Comparison of ENCODE assay signal across 23 mouse cellular contexts in the genomic region with DNA sequence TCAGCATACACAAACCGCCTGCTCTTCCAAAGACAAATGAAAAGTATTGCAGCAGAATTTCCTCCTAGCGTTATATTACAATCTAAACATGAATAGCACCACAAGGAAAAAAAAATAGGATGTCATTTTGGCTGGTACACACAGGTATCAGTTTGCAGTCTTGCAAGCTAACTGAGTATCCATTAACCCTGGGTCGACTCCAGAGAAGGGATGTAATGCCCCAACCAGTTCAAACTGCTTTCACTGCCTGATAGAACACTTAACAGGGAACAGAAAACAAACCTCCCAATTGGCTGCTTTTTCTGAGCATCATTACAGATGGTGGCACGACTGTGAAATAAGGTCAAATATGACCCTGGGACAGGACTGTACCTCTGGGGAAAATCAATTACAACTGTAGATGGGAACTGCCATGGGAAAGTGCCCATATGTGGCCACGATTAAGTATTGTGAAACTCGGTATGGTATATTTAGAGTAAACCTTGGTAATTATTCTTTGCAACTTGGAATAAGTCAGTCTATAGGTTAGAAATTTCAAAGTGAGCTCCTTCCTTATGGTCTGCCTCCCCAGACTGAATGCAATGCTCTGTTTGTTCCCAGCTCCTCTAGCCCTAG.
A peak's percentile ranks its signal among the peaks of the same experiment; 100 is the strongest.
DNase-seq lines count a peak whose midpoint lies in the region; TF ChIP-seq lines count a peak whose summit lies in the region.
"Had no signal": no experiment of that assay in that cellular context is flagged by ENCODE, and none has a peak within 500 bp of the region (broad histone marks: within the 10 kb centered on the region; RNA-seq: fewer than 3 reads in every experiment).

No protein-coding gene starts in this region.

- peak; percentile 60 for DNase-seq in gastrocnemius, adult 2 months
- no peak for DNase-seq in gastrocnemius, postnatal 14 days
- peak; percentile 34 for DNase-seq in kidney, adult 9 months
- no peak for DNase-seq in kidney, postnatal 10 days
- DNase-seq in gastrocnemius, postnatal 25 days, result peak; percentile 64
- no peak for DNase-seq in spleen, adult 18-20 months
- DNase-seq in yolk sac, embryonic 10.5 days (ENCODE audit: low spot score), result no peak
- DNase-seq: adrenal gland, adult 2 months; B cell, adult 2 months; cerebellum, adult 11 months; cerebellum, adult 9-11 months; heart, postnatal 36 days; left cerebral cortex, postnatal 4 days; midbrain, embryonic 14.5 days; right cerebral cortex, adult 18-20 months; right cerebral cortex, postnatal 4 days had no signal

- no peak for TF ChIP-seq CTCF in gastrocnemius, adult 2 months (IDR thresholded peaks at IDR 0.05)
- TF ChIP-seq CTCF in ES-Bruce4 (IDR thresholded peaks at IDR 0.05; ENCODE audit: low read depth, low read length), result no peak

- H3K4me3 ChIP-seq in gastrocnemius, adult 2 months, result peak overlapping the region; percentile 61
- H3K4me3 ChIP-seq in ES-Bruce4 (ENCODE audit: low read depth, low read length), result no peak overlapping the region
- H3K4me3 ChIP-seq: heart, embryonic 15.5 days; hindbrain, embryonic 13.5 days; limb, embryonic 15.5 days had no signal

- intact Hi-C loops in gastrocnemius, adult 2 months (cut with DNase I), result loop anchor here (10.0 kb wide), 1 partner anchor 280 kb away; no protein-coding TSS in a partner anchor
- intact Hi-C loops in gastrocnemius, postnatal 14 days (cut with DNase I; ENCODE audit: low total_unique reads), result no loop called here

- no peak for TF ChIP-seq EP300 in ES-Bruce4 (IDR thresholded peaks at IDR 0.05; ENCODE audit: insufficient read depth, low read depth, low read length)

- peak overlapping the region; percentile 96 for H3K27ac ChIP-seq in gastrocnemius, adult 2 months
- H3K27ac ChIP-seq in ES-Bruce4 (ENCODE audit: insufficient read depth, low read length), result 0 out of 2 replicates have a peak overlapping the region, but pooled peaks have one; percentile 32
- H3K27ac ChIP-seq: heart, embryonic 15.5 days; hindbrain, embryonic 13.5 days; limb, embryonic 15.5 days; liver, embryonic 14.5 days had no signal

- H3K4me1 ChIP-seq in ES-Bruce4 (ENCODE audit: control insufficient read depth, insufficient read depth, low read length), result peaks cover 3% of the 10 kb centered on the region
- H3K4me1 ChIP-seq: heart, embryonic 15.5 days; limb, embryonic 15.5 days had no signal

- H3K9ac ChIP-seq in ES-Bruce4 (ENCODE audit: low read depth, poor library complexity, severe bottlenecking), result no peak overlapping the region
- H3K9ac ChIP-seq: heart, embryonic 15.5 days; hindbrain, embryonic 13.5 days; limb, embryonic 15.5 days; liver, embryonic 14.5 days; lung, embryonic 14.5 days had no signal

- H3K36me3 ChIP-seq in ES-Bruce4 (ENCODE audit: control insufficient read depth, insufficient read depth, low read length, poor library complexity, severe bottlenecking), result no peaks in the 10 kb centered on the region
- H3K36me3 ChIP-seq: heart, embryonic 15.5 days; hindbrain, embryonic 13.5 days; limb, embryonic 15.5 days had no signal

- no peaks in the 10 kb centered on the region for H3K9me3 ChIP-seq in ES-Bruce4 (replicated peaks; ENCODE audit: control insufficient read depth, insufficient read depth, low read length, poor library complexity, severe bottlenecking)
- H3K9me3 ChIP-seq: heart, embryonic 15.5 days; hindbrain, embryonic 13.5 days; limb, embryonic 15.5 days had no signal

- H3K27me3 ChIP-seq in ES-Bruce4 (ENCODE audit: control insufficient read depth, insufficient read depth, low read length, poor library complexity, severe bottlenecking), result no peaks in the 10 kb centered on the region
- H3K27me3 ChIP-seq: CH12.LX; heart, embryonic 15.5 days; hindbrain, embryonic 13.5 days; limb, embryonic 15.5 days had no signal

- TF ChIP-seq POLR2A in ES-Bruce4 (IDR thresholded peaks at IDR 0.05; ENCODE audit: insufficient read depth, low read length), result no peak

Comparison
In these comparisons a context has a peak if more than half of its experiments do, and no peak if none do; other contexts are left out.
1. DNase-seq: peak in gastrocnemius, adult 2 months (single experiment), kidney, adult 9 months (single experiment) and gastrocnemius, postnatal 25 days (single experiment); none in gastrocnemius, postnatal 14 days (single experiment), kidney, postnatal 10 days (single experiment), spleen, adult 18-20 months (0 of 2) and yolk sac, embryonic 10.5 days (single experiment).